Mouse (Mus musculus): Measurements from ENCODE around the gene Diaph2. TPM values are rescaled to one million over a fixed set of nuclear protein-coding genes. Genes with fewer than 3 reads are reported as not detected.

Gene Diaph2
- polyA plus RNA-seq, 1 experiment = not detected

DNA sequence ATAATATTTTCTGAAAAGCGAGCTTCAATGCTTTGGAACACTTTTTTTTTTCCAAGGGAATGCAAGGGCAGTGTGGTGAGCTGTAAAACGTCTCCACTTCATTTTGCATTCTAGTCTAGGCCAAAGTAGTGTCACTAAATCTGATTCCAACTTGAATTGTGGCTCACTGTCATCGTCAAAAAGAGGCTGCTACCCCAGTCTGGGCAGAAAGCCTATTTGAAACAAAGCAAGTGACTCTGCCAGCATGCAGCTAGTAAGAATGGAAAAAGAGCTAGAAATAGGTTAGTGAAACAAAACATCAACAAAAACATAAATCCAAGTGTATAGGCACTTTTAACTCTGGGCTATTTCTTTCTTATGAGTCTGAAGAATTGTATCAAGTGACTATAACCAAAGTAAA lies 653.7 kb downstream of the Diaph2 start:
- no peak for TF ChIP-seq GATA1 (IDR thresholded peaks at IDR 0.05; ENCODE audit: low read length)

GRCm38 (mm10) chrX:130408985-130409384 lies 659.4 kb downstream of the Diaph2 start:
- TF ChIP-seq GATA1 (IDR thresholded peaks at IDR 0.05; ENCODE audit: low read length) = no peak

DNA sequence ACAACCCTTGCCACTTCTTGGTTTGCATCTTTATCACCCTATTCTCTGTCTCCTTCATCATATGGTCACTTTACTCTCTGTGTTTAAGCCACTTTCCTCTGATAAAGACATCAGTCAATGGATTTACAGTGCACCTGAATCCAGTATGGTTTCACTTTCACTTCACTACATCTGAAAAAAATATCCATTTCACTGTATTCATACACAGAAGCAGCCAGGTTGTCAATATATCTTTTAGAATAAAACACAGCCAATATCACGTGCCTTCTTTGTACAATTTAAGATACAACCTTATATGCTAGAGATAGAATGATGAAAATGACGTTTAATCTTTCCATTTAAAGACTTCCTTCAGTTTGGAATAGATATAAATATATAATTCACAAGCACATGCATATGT lies 673.6 kb downstream of the Diaph2 start:
- no peak for TF ChIP-seq GATA1 (IDR thresholded peaks at IDR 0.05; ENCODE audit: low read length)

- no peak for TF ChIP-seq GATA1 (IDR thresholded peaks at IDR 0.05; ENCODE audit: low read length)
Observed at GRCm38 (mm10) chrX:130451822-130452487, 702.4 kb downstream of the Diaph2 start.

GRCm38 (mm10) chrX:130452488-130452823 lies 702.9 kb downstream of the Diaph2 start:
- TF ChIP-seq GATA1 (IDR thresholded peaks at IDR 0.05; ENCODE audit: low read length) = no peak

DNA sequence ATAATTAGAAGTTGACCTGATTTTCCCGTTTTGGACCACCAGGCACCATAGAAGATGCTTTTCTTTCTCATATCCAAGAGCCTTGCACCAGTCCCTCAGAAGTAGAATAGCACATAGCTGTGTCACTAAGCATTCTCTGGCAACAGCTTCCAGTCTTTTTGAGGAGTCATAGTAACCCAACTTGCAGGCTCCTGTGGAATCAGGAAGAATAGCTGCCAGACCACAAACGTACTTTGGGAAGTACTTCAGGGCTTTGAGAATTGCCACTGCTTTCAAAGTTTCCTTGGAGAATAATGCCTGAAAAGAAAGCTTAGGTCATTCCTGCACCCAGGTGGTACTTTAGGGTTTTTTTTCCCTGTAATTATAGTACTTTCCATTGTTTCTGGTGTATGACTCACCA lies 723.6 kb downstream of the Diaph2 start:
- TF ChIP-seq GATA1 (IDR thresholded peaks at IDR 0.05; ENCODE audit: low read length) = no peak

- TF ChIP-seq GATA1 (IDR thresholded peaks at IDR 0.05; ENCODE audit: low read length) = no peak
Observed at GRCm38 (mm10) chrX:130480877-130481276, 731.3 kb downstream of the Diaph2 start.

DNA sequence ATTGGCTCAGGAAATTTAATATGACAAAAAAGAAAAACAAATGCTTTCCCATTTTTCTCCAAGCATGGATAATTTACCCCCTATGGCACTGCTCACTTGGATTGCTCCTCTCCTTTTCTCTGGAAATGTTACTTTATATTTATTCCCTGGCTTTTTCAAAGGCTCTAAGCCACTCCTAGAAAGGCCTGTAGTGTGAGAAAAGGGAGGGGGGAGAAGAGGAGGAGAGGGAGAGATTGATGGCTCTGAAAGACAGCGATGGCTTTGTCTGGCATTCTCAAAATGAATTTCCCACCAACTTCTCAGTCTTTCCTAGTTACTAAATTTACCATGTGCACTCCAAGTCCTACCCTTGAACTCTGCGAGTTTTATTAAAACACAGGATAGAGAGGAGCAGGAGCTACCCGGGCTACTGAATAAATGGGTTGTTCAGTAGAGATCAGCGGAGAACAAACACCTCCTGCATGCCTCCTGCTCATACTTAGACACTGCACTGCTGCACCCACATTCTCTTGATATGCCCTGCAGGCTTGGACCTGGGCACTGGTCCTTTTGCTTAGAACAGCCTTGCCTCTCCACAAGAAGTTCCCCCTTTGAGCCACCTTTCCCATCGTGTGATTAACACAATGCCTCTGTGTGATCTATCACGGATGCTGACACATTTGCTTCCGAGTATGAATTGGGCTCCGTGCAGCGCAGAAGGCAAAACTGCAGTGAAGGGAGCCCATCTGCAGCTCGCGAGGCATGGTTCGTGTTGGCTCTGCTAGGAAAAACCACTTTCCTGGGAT lies 753.3 kb downstream of the Diaph2 start:
- TF ChIP-seq GATA1 (IDR thresholded peaks at IDR 0.05; ENCODE audit: low read length) = no peak

- TF ChIP-seq GATA1 (IDR thresholded peaks at IDR 0.05; ENCODE audit: low read length) = no peak
Observed at GRCm38 (mm10) chrX:130503465-130503860, 753.9 kb downstream of the Diaph2 start.

DNA sequence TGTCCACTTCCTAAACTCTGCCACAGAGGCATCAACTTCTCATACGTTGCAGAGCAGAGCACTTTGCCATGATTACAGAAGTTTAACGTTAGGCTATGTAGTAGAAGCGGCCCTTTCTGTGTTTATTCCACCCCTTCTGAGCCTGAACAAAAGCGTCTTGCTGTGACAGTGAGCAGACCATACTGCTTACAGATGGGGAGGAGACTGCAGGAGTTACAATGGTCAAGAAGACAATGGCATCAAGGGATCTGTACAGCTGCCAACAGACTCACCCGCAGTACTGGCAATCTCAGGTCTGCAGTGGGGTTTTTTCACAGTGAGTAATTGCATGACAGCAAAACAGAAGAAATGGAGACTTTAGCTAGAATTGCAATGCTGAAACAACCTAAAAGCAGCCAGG lies 756.1 kb downstream of the Diaph2 start:
- TF ChIP-seq GATA1 (IDR thresholded peaks at IDR 0.05; ENCODE audit: low read length) = no peak

Data from G1E-ER4 (cell line).